In the genomic region with DNA sequence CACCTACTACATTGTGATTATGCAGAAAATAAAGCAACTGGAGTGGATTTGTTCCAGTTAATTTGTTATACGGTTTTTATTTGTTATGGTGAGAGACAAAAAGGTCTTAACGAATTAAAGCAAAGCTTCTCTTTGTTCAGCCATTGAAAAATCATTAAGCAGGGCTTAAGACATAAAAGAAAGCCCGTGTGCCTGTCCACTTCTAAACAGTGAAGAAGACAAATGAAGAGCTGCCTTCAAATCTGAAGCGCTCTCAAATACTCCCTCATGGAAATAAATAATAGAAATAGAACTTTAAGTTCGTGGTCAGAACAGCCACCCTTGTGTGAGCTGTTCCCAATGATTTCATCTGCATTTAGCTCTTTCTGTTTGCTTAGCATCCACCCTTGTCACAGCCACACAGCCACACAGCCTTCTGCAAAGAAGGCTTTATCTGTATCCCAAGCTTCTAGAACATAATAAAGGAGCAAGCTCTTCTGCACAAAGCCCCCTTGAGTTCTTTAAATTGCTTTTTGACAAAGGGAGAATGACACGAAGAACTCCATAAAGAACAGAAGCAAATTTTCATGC, we compare ENCODE assay signal across 27 mouse cellular contexts.
DNase-seq lines count a peak whose midpoint lies in the region; ATAC-seq and TF ChIP-seq lines count a peak whose summit lies in the region.
"Had no signal": no experiment of that assay in that cellular context is flagged by ENCODE, and none has a peak within 500 bp of the region (broad histone marks: within the 10 kb centered on the region; RNA-seq: fewer than 3 reads in every experiment).

No protein-coding gene starts in this region.

- TF ChIP-seq CTCF in brain, embryonic 14.5 days (IDR thresholded peaks at IDR 0.05; ENCODE audit: borderline replicate concordance, extremely low read depth, insufficient read depth, insufficient read length) = no peak

- WGBS in forebrain, embryonic 12.5 days = 3% methylated on average over 6 of the region's 6 CpGs
- WGBS in forebrain, embryonic 14.5 days = 1% methylated on average over 6 of the region's 6 CpGs
- 3% methylated on average over 6 of the region's 6 CpGs for WGBS in midbrain, embryonic 14.5 days

- no peaks in the 10 kb centered on the region for H3K27me3 ChIP-seq in forebrain, embryonic 12.5 days
- no peaks in the 10 kb centered on the region for H3K27me3 ChIP-seq in forebrain, embryonic 14.5 days (replicated peaks; ENCODE audit: control insufficient read depth, insufficient read depth, low read length)
- H3K27me3 ChIP-seq in midbrain, embryonic 14.5 days (ENCODE audit: control insufficient read depth, insufficient read depth, low read length) = no peaks in the 10 kb centered on the region
- H3K27me3 ChIP-seq: embryonic facial prominence, embryonic 15.5 days; hindbrain, embryonic 13.5 days; neural tube, embryonic 12.5 days had no signal

- no peaks in the 10 kb centered on the region for H3K36me3 ChIP-seq in forebrain, embryonic 12.5 days (replicated peaks)
- no peaks in the 10 kb centered on the region for H3K36me3 ChIP-seq in forebrain, embryonic 14.5 days (ENCODE audit: control insufficient read depth, insufficient read depth, low read length)
- no peaks in the 10 kb centered on the region for H3K36me3 ChIP-seq in midbrain, embryonic 14.5 days (ENCODE audit: control insufficient read depth, insufficient read depth, low read length)
- H3K36me3 ChIP-seq: embryonic facial prominence, embryonic 15.5 days; hindbrain, embryonic 13.5 days; neural tube, embryonic 12.5 days had no signal

- no peak for ATAC-seq in forebrain, embryonic 12.5 days (ENCODE audit: low FRiP score)
- ATAC-seq in forebrain, embryonic 14.5 days = no peak
- no peak for ATAC-seq in midbrain, embryonic 14.5 days (ENCODE audit: low FRiP score, low TSS enrichment)
- ATAC-seq: CD4-positive, CD25-positive, alpha-beta regulatory T cell, adult 4 months; intestine, postnatal 0 days had no signal

- no peak for TF ChIP-seq POLR2A in brain, embryonic 14.5 days (IDR thresholded peaks at IDR 0.05; ENCODE audit: borderline replicate concordance, extremely low read depth, insufficient read depth, insufficient read length, poor library complexity, severe bottlenecking)

- H3K9ac ChIP-seq in forebrain, embryonic 12.5 days = no peak overlapping the region
- H3K9ac ChIP-seq in forebrain, embryonic 14.5 days (ENCODE audit: low read length) = no peak overlapping the region
- H3K9ac ChIP-seq in midbrain, embryonic 14.5 days (replicated peaks; ENCODE audit: low read length) = no peak overlapping the region
- H3K9ac ChIP-seq: embryonic facial prominence, embryonic 15.5 days; hindbrain, embryonic 13.5 days; liver, embryonic 14.5 days; lung, embryonic 14.5 days; neural tube, embryonic 12.5 days had no signal

- H3K4me3 ChIP-seq in forebrain, embryonic 12.5 days (replicated peaks) = no peak overlapping the region
- no peak overlapping the region for H3K4me3 ChIP-seq in forebrain, embryonic 14.5 days (ENCODE audit: low read depth, low read length)
- H3K4me3 ChIP-seq in midbrain, embryonic 14.5 days (replicated peaks; ENCODE audit: low read depth, low read length) = no peak overlapping the region
- H3K4me3 ChIP-seq: embryonic facial prominence, embryonic 15.5 days; hindbrain, embryonic 13.5 days; myocyte; neural tube, embryonic 12.5 days had no signal

- DNase-seq in forebrain, embryonic 14.5 days (ENCODE audit: low spot score) = no peak
- peak; percentile 50 for DNase-seq in brain, embryonic 14.5 days (ENCODE audit: low read depth)
- peak; percentile 31 for DNase-seq in embryo, embryonic 10.5 days (ENCODE audit: low spot score)
- peak; percentile 33 for DNase-seq in midbrain, embryonic 14.5 days
- DNase-seq in frontal cortex, postnatal 36 days (ENCODE audit: low spot score in 2 of 2) = no peak
- no peak for DNase-seq in left cerebral cortex, adult 18-20 months (ENCODE audit: low spot score in 2 of 2)
- DNase-seq: adrenal gland, postnatal 36 days; cerebellum, adult 2 months; cerebellum, postnatal 14 days; gastrocnemius, postnatal 14 days; heart, postnatal 14 days; kidney, adult 9 months; kidney, postnatal 10 days; layer of hippocampus, postnatal 36 days; liver; lung, embryonic 14.5 days; lung, postnatal 14 days; right cerebral cortex, postnatal 14 days; thymus, postnatal 25 days had no signal

- H3K4me1 ChIP-seq in forebrain, embryonic 12.5 days = peaks cover 4% of the 10 kb centered on the region
- 0 out of 2 replicates have a peak, but pooled peaks cover 3% of the 10 kb centered on the region for H3K4me1 ChIP-seq in forebrain, embryonic 14.5 days (ENCODE audit: control insufficient read depth, insufficient read depth, low read length)
- peaks cover 7% of the 10 kb centered on the region; the same call in 1 of the 2 replicates for H3K4me1 ChIP-seq in midbrain, embryonic 14.5 days (ENCODE audit: control insufficient read depth, insufficient read depth, low read length)
- H3K4me1 ChIP-seq: embryonic facial prominence, embryonic 15.5 days; neural tube, embryonic 12.5 days had no signal

- H3K27ac ChIP-seq in forebrain, embryonic 12.5 days = no peak overlapping the region
- no peak overlapping the region for H3K27ac ChIP-seq in forebrain, embryonic 14.5 days (ENCODE audit: low read depth, low read length)
- no peak overlapping the region for H3K27ac ChIP-seq in midbrain, embryonic 14.5 days (replicated peaks; ENCODE audit: low read depth, low read length)
- H3K27ac ChIP-seq: embryonic facial prominence, embryonic 15.5 days; hindbrain, embryonic 13.5 days; liver, embryonic 14.5 days; neural tube, embryonic 12.5 days had no signal

- no peaks in the 10 kb centered on the region for H3K9me3 ChIP-seq in forebrain, embryonic 12.5 days
- no peaks in the 10 kb centered on the region for H3K9me3 ChIP-seq in forebrain, embryonic 14.5 days (replicated peaks; ENCODE audit: control insufficient read depth, low read length)
- H3K9me3 ChIP-seq in midbrain, embryonic 14.5 days (ENCODE audit: control insufficient read depth, low read length) = no peaks in the 10 kb centered on the region
- H3K9me3 ChIP-seq: embryonic facial prominence, embryonic 15.5 days; hindbrain, embryonic 13.5 days; neural tube, embryonic 12.5 days had no signal

- H3K4me2 ChIP-seq in forebrain, embryonic 12.5 days = peak overlapping the region; percentile 17; the same call in 1 of the 2 replicates
- H3K4me2 ChIP-seq in forebrain, embryonic 14.5 days (ENCODE audit: low read length) = no peak overlapping the region
- peak overlapping the region; percentile 21 for H3K4me2 ChIP-seq in midbrain, embryonic 14.5 days (ENCODE audit: low read length)
- H3K4me2 ChIP-seq: embryonic facial prominence, embryonic 15.5 days; hindbrain, embryonic 13.5 days; lung, embryonic 14.5 days; neural tube, embryonic 12.5 days had no signal

Comparison
In these comparisons a context has a peak if more than half of its experiments do, and no peak if none do; other contexts are left out.
1. DNase-seq: peak in brain, embryonic 14.5 days (single experiment), embryo, embryonic 10.5 days (single experiment) and midbrain, embryonic 14.5 days (single experiment); none in forebrain, embryonic 14.5 days (single experiment), frontal cortex, postnatal 36 days (0 of 2) and left cerebral cortex, adult 18-20 months (0 of 2).